Mouse (Mus musculus): ENCODE data around the gene Aars. TPM values are rescaled to one million over a fixed set of nuclear protein-coding genes. Genes with fewer than 3 reads are reported as not detected.
"Not testable (repeated sequence)": the region's sequence is repeated elsewhere in the genome, so short reads cannot be mapped to it uniquely, and the experiment has no call there.

Aars gene
- total RNA-seq, 1 experiment from 2014 or later: 45.0 TPM

DNA sequence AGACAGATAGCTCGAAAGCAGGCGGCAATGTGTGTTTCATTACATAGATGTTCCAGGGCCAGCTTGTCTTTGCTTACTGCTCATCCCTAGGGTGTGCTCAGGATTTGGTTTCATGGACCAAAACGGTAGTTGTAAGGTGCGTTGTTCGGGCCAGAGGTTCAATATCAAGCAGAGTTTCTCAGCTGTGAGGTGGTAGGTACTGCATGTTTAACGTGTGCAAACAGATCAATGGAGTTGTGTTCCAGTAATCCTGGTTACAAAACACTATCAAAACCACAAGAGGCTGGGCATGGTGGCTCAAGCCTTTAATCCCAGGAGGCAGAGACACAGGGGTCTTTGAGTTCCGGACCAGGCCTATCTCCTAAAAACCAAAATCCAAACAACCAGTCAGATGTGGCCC is 16.2 kb downstream of the Aars start:
- no peak for ATAC-seq (replicated peaks; ENCODE audit: low read depth, poor library complexity, severe bottlenecking)

DNA sequence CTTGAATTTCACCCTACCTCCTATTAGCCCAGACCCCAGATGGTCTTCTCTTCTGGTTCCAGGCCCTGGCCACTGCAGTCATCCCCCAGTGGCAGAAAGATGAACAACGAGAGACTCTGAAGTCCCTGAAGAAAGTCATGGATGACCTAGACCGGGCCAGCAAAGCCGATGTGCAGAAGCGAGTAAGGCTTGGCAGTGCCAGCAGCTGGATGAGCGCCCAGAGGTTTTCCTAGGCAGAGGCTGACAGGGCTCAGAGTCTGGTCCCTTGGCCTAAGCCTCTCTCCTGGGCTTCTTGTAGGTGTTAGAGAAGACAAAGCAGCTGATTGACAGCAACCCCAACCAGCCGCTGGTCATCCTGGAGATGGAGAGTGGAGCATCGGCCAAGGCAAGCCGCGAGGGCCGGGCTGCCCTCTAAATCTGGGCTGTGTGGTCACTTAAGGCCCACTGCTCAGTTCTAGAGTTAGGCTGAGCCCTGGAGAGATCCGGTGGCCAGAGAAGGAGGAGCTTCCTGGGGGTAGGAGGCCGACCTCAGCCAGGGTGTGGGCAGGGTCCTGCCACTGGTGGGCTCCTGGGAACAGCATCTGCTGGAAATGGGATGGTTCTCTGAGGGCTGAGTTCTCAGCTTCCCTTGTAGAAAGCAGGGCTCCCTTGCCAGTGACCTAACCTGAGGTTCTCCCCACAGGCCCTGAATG is 21.0 kb downstream of the Aars start:
- no peak for ATAC-seq (replicated peaks; ENCODE audit: low read depth, poor library complexity, severe bottlenecking)

GRCm38 (mm10) chr8:111055031-111055634 is 22.2 kb downstream of the Aars start:
- ATAC-seq (replicated peaks; ENCODE audit: low read depth, poor library complexity, severe bottlenecking): no peak

GRCm38 (mm10) chr8:111055661-111056060 is 22.7 kb downstream of the Aars start:
- no peak for ATAC-seq (replicated peaks; ENCODE audit: low read depth, poor library complexity, severe bottlenecking)

DNA sequence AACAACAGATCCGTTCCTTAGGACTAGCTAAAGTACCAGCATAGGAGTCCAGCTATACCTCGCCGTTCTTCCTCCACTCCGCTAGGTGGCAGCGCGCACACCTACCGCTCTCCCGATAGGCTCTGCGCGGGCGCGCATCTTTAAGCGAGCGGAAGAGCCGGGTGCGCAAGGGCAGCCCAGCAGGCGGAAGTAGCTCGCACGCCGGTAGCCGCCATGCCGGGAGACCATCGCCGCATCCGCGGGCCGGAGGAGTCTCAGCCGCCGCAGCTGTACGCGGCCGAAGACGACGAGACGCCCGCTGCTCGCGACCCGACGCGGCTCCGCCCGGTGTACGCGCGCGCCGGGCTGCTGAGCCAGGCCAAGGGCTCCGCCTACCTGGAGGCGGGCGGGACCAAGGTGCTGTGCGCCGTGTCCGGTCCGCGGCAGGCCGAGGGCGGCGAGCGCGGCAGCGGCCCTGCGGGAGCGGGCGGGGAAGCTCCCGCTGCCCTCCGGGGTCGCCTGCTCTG is 23.3 kb downstream of the Aars start, which contains the start of gene Exosc6:
Gene Exosc6 (plus strand): TSS at position 182 of the 506 bp plus-strand sequence.
- ATAC-seq (replicated peaks; ENCODE audit: low read depth, poor library complexity, severe bottlenecking): peak; percentile 99

- no peak for ATAC-seq (replicated peaks; ENCODE audit: low read depth, poor library complexity, severe bottlenecking)
Measured at GRCm38 (mm10) chr8:111056691-111057293, 23.8 kb downstream of the Aars start.

DNA sequence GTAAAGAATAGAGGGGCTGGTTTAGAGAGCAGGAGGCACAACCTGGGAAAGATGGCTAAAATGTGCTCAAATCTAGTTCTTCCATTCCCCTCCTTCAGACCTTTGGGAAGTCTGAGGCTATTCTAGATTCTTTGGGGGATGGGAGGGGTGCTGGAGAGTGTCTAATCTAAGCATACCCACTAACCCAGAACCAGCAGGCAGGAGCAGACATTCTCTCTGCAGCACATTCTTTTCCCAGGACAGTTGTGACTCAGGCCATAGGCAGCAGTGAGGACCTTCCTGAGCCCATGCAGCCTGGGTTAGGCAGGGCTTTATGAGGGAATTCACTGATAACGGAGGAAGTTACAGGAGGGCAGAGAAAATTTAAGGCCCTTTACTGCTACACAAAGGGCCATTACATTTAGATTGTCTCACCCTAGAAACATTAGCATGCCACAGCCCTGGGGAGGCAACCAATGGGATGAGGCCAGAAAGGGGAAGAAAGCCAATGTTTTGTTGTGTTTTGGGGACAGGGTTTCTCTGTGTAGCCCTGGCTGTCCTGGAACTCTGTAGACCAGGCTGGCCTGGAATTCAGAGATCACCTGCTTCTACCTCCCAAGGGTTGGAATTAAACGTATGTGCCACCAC is 26.1 kb downstream of the Aars start:
- ATAC-seq (replicated peaks; ENCODE audit: low read depth, poor library complexity, severe bottlenecking): no peak

DNA sequence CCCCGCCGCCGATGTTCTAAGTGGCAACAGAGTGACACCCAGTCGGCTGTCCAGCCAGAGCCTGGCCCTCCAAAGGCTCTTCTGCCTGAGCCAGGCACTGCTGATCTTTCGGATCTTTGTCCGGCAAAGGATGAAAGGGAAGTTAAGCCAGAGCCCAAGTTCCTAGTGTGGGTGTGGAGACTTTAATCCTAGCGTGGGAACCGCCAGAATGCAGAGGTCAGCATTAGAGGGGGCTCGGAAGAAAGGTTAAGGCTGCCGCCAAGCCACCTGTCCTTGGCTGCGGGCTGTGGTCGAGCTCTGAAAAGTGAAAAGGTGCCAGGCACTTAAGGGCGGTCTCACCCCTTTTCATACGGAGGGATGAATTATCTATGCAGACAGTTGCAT is 28.7 kb downstream of the Aars start:
- peak; percentile 30 for ATAC-seq (replicated peaks; ENCODE audit: low read depth, poor library complexity, severe bottlenecking)

- ATAC-seq (replicated peaks; ENCODE audit: low read depth, poor library complexity, severe bottlenecking): peak; percentile 75
Measured at GRCm38 (mm10) chr8:111062072-111062757, 29.3 kb downstream of the Aars start.

DNA sequence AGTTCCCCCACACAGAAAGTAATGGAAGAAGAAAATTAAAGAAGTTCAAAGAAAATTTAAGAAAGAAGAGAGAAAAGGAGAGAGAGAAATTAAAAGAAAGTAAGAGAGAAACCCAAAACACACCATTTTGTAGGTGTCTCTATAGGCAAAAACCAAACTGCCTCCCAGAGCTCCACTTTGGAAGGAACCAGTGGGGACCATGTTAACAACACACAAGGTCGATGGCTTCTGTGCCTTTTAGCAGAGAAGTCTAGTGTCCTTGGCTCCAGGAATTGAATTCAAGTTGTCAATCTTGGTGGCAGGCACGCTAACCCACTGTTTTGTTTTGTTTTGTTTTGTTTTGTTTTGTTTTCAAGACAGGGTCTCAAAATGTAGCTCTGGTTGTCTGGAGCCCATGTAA is 29.9 kb downstream of the Aars start:
- no peak for ATAC-seq (replicated peaks; ENCODE audit: low read depth, poor library complexity, severe bottlenecking)

- no peak for ATAC-seq (replicated peaks; ENCODE audit: low read depth, poor library complexity, severe bottlenecking)
Measured at GRCm38 (mm10) chr8:111066308-111066707, 33.4 kb downstream of the Aars start.

GRCm38 (mm10) chr8:111067439-111067838 is 34.5 kb downstream of the Aars start:
- no peak for ATAC-seq (replicated peaks; ENCODE audit: low read depth, poor library complexity, severe bottlenecking)

DNA sequence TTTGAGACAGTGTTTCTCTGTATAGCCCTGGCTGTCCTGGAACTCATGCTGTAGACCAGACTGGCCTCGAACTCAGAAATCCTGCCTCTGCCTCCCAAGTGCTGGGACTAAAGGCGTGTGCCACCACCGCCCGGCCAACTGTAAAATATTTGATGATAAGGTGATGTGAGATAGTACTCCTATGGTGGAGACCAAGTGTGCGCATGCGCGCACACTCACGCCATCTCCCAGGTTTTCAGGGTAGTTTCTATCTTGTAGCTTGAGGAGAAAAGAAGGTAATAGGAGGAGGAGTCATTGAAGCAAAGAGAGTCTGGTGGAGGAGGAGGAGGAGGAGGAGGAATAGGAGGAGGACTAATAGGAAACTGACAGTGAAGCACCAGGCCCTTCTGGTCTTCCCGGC is 35.7 kb downstream of the Aars start:
- ATAC-seq (replicated peaks; ENCODE audit: low read depth, poor library complexity, severe bottlenecking): not testable (repeated sequence)

- no peak for ATAC-seq (replicated peaks; ENCODE audit: low read depth, poor library complexity, severe bottlenecking)
Measured at GRCm38 (mm10) chr8:111075926-111076325, 43.0 kb downstream of the Aars start.

- ATAC-seq (replicated peaks; ENCODE audit: low read depth, poor library complexity, severe bottlenecking): no peak
Measured at GRCm38 (mm10) chr8:111079461-111079860, 46.5 kb downstream of the Aars start.

DNA sequence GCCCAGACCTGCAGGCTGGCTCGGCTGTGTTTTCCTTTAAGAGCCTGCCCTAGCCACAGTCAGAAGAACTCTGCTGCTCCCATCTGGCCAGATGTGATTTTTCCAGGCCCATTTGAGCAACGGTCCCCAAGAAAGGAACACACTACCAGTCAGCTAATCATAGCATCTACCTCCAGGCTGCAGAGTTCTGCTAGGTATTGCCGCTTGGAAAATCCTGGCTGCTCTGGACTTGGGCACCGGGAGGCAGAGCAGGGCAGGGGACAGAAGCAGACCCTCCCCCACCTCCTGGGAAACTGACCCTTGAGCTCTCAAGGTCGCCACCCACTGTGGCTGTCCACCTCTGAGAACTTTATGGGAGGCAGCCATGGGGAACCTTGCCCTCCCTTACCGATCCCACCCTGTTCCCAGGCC is 46.9 kb downstream of the Aars start:
- ATAC-seq (replicated peaks; ENCODE audit: low read depth, poor library complexity, severe bottlenecking): 0 out of 2 replicates have a peak, but pooled peaks have one; percentile 25

GRCm38 (mm10) chr8:111081580-111082258 is 48.8 kb downstream of the Aars start:
- ATAC-seq (replicated peaks; ENCODE audit: low read depth, poor library complexity, severe bottlenecking): no peak

- not testable (repeated sequence) for ATAC-seq (replicated peaks; ENCODE audit: low read depth, poor library complexity, severe bottlenecking)
Measured at GRCm38 (mm10) chr8:111083936-111084335, 51.0 kb downstream of the Aars start.

DNA sequence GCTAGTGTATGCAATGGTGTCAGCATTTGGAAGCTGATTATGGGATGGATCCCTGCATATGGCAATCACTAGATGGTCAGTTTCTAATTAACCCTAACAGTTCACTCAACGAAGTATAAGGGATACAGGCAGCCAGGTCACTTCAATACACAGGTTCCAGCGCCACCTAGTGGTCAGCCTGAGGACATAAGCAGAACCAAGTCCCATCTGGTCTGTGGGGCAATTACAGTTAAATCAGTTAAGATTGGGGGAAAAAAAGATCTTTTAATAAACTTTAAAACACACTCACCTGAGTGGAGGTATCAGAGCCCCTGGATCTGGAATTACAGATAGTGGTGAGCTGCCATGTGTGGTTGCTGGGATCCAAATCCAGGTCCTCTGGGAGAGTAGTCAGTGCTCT is 57.2 kb downstream of the Aars start:
- ATAC-seq (replicated peaks; ENCODE audit: low read depth, poor library complexity, severe bottlenecking): peak; percentile 73

DNA sequence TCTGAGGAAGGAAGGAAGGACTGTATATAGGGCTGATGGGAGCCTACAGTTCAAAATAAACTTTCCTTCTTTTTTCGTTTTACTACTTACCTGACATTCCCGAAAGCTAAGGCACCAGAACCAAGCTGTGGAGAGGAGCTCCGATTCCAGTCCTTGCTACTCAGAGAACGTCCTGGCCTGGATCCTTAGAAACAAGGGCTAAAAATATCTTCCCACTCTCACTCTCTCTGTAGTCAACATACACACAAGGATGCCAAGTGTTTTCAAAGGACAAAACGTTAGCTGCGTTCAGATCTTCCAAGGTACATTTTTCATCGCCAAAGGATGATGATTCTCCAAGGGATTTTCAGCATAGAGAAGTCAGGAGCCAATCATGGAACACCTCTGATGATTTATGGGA is 58.8 kb downstream of the Aars start:
- ATAC-seq (replicated peaks; ENCODE audit: low read depth, poor library complexity, severe bottlenecking): no peak
